Mouse (Mus musculus) telencephalon, adult 2 months (tissue): ENCODE results near the gene Micu1.
"Not testable (repeated sequence)": the region's sequence is repeated elsewhere in the genome, so short reads cannot be mapped to it uniquely, and the experiment has no call there.

Source experiments
- DNase-seq: peaks from one replicate; pipeline ENCODE4 v3.0.0-alpha.2; 2011; ENCODE audit warnings: low read depth, low spot score

The Micu1 gene

DNA sequence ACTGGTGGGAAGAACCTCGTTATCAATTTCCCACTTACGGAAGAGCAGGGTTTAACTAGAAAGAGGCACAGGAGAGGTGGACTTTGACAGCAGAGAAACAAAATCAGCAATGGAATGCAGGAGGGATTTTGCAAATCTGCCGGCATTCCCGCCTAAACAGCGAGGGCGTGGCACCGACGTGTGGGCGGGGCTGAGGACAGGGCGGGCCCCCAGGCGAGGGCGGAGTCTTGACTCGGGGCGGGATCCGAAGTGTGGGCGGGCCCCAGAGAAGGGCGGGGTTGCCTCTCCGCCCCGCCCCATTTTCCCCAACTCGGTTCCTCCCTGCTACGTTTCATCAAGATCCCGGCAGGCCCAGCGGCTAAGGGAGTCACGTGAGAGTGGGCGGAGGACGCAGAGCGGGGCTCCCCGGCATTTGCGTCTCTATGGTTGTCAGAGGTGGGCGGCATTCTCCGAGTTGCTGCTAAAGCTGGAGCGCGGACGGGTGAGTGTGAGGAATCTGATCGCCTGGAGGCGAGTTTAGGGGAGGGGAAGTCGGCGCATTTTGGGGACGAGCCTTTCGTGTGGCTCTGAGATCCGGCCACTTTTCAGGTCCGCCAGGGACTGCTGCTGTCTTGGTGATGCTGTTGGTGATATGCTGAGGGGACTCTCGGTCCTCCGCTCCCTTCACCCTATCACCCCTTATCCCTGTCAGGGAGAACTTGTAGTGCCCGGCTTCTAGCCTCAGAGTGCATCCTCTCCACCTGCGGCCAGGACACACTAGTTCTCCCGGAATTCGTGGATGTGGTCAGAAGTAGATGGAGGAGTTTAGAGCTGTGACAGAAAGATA lies at the start of gene Micu1:
Gene Micu1 (plus strand): TSS at position 271 of the 826 bp plus-strand sequence.
- DNase-seq: peak; percentile 95

DNA sequence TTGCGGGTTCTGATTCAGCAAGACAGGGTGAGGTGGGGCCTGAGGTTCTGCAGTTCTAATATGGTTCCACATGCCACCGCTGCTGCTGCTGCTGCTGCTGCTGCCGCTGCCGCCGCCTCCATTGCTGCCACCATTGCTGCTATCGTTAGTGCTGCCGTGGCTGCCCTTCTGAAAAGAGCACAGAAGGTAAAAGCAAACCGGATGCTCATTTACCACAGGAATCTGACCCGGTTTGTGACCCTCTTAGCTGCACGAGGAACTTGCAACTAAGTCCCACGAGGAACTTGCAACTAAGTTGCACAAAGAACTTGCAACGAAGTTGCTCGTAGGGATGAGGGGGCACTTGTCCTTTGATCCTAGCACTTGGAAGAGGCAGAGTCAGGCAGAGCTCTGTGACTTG lies 45.5 kb upstream of the Micu1 start:
- DNase-seq: no peak

DNA sequence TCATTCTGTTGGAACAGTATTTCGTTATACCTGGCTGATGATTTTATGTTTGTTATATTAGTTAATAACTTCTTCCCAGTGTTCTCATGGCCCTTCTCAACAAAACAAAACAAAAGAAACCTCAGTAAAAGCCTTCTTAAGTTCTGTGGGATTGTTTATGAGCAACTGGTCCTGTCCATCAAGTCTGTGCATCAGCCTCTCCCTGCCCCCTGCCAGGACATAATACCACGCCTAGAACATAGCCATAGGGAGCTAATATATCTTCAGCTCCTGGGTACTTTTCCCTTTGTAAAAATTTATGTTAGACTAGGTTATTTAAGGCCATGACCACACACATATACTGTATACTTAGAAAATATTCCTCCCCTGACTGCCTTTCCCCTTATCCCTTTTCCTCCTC lies 37.5 kb upstream of the Micu1 start:
- no peak for DNase-seq

DNA sequence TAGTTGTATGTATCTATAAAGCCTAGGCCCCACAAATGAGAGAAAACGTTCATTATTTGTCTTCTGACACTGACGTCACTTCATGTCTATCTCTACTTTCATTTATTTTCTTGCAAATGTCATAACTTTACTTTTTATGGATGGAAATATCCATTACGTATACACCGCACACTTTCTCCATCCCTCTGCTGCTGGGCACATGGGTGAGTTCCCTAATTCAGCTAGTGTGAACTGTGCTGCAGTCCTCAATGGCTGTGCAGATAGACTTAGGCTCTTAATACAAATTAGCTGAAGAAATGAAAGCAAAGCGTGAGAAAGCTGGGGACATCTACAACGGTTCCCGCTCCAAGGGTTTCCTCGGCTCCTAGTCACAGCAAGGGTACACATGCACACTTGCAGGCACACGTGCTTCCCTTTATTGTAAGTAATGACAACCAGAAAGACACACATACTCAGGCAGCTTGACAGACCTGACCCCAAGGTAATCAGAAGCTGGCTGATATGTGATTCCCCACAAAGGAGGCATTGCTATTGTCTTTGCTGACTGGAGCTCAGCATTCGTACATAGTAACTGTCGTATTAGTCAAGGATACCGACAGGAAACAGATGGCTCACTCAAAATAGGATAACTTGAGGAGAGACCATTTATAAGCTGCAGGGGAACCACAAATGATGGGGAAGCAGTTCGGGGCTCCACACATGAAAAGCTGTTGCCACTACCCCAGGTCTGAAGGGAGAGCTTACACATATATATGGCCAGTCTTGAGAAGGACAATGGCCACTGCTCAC lies 36.6 kb upstream of the Micu1 start:
- DNase-seq: peak; percentile 38

DNA sequence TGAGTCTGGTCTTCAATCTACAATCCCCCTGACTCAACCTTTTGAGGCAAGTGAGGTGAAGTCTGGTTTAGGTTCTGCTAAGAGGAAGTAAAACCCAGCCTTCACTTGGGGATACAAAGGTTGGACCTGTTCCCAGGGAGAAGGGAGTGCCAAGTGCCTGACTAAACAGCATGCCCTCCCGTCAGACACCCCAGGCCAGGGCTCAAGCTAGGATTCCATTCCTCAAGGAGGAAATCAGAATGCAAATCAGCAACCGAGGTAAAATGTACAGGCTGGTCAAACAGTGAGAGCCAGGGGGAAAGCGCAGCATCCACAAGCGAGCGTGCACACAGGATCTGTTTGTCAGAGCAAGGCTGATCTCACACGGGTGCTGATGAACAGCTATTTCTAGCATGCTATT lies 34.9 kb upstream of the Micu1 start:
- no peak for DNase-seq

DNA sequence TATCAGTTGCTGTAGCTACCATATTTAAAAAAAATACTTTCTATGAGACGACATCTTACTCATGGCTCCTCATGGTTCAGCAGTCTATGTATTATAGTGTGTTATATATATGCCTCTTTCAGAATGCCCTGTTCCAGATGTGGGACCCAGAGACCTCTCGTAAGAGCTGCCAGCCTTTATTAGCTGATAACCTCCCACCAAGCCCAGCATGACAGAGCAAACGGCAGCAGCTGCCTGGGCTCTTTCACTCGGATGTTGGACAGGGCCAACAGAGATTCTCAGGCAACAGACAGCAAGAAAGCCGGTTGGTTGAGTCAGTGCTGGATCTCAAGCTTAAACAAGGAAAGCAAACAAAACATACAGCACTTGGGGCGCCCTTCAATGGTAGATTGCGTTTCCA lies 33.8 kb upstream of the Micu1 start:
- no peak for DNase-seq

DNA sequence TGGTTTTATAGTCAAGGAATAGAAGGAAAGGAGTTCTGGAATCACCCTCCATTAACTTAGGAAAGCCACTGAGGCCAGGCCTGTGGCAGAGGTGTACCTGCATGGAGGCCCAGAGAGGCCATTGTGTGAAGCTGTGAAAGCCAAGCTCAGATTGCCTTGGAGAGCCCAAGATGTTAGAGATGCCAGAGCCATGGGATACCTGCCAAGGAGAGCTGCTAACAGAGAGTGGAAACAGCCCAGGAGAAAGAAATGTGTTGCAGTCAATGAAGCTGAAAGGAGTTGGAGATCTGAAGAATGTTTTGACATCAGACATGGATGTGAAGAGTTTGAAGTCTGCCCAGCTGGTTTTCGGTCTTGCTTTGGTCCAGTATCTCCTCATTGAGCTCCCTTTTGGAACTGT lies 24.4 kb upstream of the Micu1 start:
- DNase-seq: no peak

DNA sequence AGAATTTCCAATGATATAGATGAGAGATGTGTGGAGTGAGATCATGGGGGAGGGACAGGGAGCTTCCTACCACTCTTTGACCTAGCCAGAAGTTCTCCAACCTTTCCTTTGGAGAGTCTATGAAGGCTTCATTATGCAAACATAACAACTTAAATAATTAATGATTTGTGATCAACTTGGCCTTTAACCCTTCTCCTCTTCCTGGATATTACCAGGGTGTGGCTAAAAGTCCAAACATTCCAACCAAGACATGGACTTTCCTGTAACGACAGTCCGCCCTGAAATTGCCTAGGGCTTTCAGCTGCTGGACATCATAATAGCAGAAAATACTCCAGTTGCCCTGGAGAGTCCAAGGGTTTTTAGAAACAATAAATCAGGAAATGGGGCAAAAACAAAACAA lies 23.1 kb upstream of the Micu1 start:
- no peak for DNase-seq

DNA sequence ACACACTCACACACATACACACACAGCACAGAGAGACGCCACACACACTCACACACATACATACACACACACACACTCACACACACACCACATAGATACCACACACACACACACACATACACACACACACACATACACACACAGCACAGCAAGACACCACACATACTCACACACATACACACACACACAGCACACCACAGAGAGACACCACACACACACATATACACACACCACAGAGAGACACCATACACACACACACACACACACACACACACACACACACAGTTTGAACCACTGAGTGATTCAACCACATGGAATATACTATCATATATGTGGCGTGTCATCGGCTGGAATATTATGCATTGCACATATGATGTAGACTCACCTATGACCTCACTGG lies 16.7 kb upstream of the Micu1 start:
- not testable (repeated sequence) for DNase-seq

DNA sequence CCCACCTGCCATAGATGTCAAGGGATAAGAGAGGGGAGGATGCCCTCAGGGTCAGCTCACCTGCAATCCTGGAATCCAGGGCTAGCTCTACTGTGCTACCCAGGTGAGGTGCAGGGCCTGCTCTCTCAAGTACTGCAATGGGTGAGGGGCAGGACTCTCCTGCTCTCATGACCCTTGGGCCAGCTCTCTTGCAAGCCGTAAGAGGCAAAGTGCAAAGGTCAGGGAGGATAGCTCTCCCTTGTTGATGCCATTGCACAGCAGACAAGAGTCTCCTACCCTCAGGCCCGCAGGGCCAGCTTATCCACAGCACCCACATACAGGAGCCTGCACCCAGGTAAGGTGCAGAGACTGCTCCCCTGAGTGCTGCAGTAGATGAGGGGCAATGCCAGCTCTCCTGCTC lies 15.2 kb upstream of the Micu1 start:
- no peak for DNase-seq

DNA sequence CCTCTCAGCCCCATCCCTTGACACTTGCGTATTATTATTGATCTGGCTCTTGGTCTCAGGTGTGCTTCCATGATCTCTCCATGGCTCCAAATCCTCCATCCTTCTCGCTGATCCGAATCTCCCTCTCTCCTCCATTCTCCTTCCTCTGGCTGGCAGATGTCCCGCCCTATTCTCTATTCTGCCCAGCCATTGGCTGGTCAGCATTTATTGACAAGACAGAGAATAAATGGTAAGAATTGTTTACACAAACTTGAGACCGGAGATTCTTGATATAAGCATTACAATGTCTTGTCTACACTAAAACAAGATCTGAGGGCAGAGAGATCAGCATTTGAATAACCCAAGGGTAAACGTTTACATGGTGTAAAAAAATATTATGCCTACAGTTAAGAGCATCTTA lies 12.4 kb upstream of the Micu1 start:
- no peak for DNase-seq

DNA sequence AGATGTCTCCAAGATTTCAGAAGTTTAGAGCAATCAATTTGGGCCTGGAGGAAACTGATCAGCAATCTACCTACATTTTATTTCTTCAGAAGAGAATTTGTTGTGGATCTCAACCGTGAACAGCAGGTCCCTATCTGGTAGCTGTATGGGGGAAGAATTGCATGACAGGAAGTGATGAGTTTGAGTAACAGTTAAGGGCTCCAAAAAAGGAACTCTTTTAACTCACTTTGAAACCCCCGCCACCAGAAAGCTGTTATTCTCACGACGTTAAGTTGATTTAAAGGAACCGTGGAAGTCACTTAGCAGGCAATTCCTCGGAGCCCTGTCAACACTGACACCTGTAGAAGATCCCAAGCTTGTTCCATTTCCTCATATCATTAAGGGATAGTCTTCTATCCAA lies 9.8 kb upstream of the Micu1 start:
- DNase-seq: no peak

DNA sequence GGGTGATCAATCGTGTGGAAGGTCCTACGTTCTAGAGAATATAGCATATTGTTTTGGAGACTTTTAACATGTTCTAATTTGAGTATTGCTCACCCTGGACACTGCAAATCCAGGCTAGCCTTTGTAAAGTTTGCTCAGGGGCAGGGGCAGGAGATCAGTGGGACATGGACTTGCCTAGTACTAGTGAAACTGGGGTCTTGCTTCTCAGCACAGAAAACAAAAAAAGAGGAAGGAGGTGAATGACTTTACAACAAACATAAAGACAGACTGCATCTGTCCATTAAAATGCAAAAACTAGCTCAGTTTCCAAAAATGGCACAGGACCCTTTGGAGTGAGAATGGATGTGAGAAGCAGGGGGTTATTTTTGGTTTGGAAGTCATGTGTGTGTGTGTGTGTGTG lies 8.2 kb upstream of the Micu1 start:
- no peak for DNase-seq

DNA sequence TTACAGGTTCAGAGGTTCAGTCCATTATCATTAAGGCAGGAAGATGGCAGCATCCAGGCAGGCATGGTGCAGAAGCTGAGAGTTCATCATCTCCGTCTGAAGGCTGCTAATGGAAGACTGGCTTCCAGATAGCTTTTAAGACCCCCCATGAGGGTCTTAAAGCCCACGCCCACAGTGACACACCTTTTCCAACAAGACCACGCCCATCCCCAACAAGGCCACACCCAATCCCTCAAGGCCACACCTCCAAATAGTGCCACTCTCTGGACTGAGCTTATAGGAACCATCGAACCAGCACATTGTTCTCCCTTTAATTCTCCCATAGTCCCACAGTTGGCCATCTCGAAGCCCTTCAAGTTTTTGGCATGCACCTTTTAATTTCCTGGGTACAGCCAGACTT lies 2.8 kb upstream of the Micu1 start:
- no peak for DNase-seq

DNA sequence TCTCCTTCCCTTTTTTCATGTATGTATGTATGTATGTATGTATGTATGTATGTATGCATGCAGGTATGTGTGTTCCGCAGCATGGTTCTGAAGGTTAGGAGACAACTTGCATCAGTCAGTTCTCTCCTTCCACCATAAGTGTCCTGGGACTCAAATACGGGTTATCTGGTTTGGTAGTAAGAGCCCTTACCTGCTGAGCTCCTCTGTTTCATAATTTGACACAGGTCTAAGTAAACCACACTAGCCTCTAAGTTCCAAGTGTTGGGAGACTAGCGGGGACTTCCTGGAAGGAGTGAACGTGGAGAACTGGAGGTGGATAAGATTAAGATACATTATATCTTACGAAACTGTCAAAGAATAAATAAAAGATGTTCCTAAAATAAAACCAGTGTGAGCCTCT lies 472 bp upstream of the Micu1 start:
- no peak for DNase-seq

DNA sequence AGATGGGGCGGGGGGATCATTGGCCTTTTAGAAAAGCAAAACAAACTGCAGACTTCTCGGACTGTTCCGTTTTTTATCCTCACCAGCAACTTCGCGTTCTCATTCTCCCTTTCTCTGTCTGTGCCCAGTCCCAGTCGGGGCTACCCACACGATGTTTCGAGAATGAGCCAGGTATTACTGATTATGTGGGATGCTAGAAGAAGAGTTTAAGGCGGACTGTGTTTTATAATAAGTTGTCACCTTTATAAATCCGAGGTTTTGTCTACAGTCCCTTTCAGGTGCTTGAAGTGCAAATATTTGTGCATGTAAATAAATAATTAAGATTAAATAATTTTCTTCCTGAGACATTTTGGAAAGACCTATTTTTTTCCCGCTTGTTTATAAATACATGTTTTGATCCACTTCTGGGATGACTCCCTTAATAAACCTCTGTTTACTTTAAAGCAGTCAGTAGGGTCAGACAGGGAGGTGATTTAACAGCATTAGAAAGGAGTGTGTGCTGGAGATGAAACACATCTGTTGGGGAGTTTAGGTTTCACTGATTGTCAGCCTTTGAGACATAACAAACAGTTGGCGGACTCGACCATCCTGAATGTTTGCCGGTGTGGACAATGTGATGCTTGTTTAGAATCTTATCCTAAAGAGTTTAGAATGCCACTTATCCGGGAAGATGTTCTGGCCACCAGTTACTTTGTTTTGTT lies 933 bp downstream of the Micu1 start:
- no peak for DNase-seq

DNA sequence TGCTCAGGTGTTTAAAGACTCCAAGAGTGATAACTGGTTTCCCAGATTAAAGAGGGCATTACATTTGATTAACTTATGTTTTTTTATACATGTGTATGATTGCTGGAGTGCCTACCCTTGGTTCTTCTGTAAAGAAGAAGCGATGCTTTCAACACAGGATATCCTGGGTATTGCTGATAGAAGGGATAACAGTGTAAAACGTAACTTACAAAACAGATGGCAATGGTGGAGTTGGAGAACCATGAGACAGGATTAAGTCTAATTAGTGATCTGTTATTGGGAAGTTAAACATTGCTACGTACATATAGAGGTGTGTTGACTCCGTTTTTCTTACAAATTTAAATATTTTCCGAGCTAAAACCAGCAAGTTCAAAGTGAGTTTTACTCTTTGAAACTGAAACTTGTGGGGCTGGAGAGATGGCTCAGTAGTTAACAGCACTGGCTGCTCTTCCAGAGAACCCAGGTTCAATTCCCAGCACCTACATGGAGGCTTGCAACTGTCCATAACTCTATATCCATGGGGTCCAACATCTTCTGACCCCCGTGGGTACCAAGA lies 4.8 kb downstream of the Micu1 start:
- DNase-seq: no peak

DNA sequence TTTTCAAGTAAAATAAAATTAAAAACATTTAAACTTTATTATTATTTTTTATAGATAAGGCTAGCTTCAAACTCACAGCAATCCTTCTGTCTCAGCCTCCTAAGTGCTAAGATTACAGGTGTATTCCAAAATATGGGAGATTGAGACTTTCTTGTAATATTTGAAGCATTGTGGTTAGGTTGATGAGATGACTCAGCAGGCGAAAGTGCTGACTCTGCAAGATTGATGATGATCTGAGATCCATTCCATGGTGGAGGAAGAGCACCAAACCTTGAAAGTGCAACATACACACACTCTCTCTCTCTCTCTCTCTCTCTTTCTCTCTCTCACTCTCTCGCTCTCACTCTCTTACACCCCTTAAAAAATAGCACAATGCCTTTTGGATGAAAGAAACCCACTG lies 5.3 kb downstream of the Micu1 start:
- no peak for DNase-seq

DNA sequence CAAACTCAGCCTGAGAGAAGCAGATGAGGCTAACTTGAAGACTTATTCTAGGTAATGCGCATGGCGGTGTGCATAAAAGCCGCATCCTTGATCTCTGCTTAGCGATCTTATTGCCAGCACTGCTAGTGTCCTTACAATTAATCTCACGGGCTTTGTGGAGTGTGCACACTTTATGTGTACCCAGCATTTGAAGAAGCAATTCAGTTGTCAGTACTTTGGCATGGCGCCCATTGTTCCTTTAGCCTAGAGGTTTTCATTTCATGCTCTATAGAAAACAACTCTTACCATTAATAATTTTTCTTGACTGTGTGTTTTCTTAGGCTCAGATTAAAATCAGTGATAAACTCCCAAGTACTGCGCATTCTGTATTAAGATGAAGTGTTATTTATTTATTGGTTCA lies 7.0 kb downstream of the Micu1 start:
- DNase-seq: no peak

DNA sequence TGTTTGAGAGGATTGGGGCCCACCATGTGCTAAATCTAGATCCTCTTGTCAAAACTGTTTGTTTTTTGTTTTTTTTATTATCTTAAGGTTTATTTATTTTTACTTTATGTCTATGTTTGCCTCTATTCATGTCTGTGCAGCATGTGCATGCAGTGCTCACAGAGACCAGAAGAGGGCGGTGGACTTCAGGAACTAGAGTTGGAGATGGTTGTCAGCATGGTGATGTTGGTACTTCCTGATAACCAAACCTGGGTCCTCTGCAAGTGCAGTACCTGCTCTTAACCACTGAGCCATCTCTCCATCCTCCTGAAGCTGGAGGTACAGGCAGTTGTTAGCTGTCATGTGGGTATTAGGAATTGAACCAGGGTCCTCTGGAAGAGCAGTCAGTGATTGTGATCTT lies 8.0 kb downstream of the Micu1 start:
- DNase-seq: no peak

DNA sequence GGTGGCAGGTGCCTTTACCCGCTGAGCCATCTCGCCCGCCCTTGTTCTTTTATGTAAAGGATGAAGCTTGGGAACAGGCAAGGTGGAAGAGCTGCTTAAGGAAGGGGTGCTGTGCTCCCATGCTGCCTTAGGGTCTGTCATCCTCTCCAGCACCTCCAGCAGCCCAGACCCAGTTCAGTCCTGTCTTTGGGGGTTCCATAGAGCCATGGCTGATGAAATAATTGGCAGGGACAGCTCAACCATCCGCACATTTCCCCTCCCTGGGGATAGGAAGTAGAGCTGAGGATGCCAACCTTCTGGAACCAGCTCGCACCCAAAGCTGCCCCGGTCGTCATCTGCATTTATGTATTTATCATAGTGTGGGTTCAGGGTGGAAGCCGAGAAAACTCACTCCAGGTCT lies 9.8 kb downstream of the Micu1 start:
- no peak for DNase-seq

DNA sequence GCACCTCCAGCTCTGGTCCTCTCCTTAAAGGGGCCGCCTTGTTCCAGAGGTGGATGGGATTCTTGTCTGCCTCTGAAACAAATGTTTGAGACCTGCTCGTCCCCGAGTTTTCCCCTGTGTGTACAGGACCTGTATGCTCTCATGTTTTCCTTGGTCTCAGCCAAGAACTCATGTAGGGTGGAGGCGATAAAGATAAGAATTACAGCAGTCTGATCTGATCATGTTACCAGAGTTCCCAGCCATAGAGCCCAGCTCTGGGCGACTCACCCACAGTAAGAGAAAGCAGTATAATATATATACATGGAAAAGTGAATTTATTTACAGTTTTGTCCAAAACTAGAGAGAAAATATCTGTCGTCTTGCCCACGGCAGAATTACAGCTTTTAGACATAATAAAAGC lies 17.7 kb downstream of the Micu1 start:
- no peak for DNase-seq
